Mouse (Mus musculus) CH12.LX (cell line): Measurements from ENCODE around the gene Myo19. TPM values are rescaled to one million over a fixed set of nuclear protein-coding genes. Genes with fewer than 3 reads are reported as not detected.

Experiments
- DNase-seq: peaks from one replicate; pipeline ENCODE4 v3.0.0-alpha.2; 2013; ENCODE audit errors: extremely low read depth
- H3K27ac ChIP-seq: 2 replicates; pipeline ENCODE4 v1.5.1; 2012; ENCODE audit warnings: low read depth, mild to moderate bottlenecking, control low read depth, moderate library complexity; ENCODE audit not compliant: insufficient read depth
- H3K27me3 ChIP-seq: replicated peaks from 2 replicates; pipeline ENCODE3; 2012; ENCODE audit warnings: inconsistent platforms
- H3K36me3 ChIP-seq, 2 experiments: replicated peaks in 1 of 2; 2 replicates each; pipeline versions ENCODE3 to v1.6.1; 2012; ENCODE audit warnings: inconsistent platforms in 1 of 2, low read length in 1 of 2, mild to moderate bottlenecking in 1 of 2, mixed read lengths in 1 of 2, moderate library complexity in 1 of 2; ENCODE audit not compliant: control insufficient read depth in 1 of 2, insufficient read depth in 1 of 2
- H3K4me1 ChIP-seq, 2 experiments: 2 replicates each; pipeline ENCODE4 v1.6.1; 2012; ENCODE audit warnings: inconsistent platforms in 1 of 2, moderate library complexity in 1 of 2; ENCODE audit not compliant: insufficient read depth in 2 of 2, control insufficient read depth in 1 of 2
- H3K4me2 ChIP-seq: 2 replicates; pipeline ENCODE4 v1.6.1; 2012; ENCODE audit warnings: low read depth, mild to moderate bottlenecking, control low read depth; ENCODE audit not compliant: poor library complexity, insufficient read depth, severe bottlenecking
- H3K4me3 ChIP-seq, 3 experiments: fragments of 150-350 bp in 1 of 3; sonication (generic) in 1 of 3; replicated peaks in 1 of 3; 2 replicates each; pipeline versions ENCODE3 to v1.5.1; 2011 to 2012; ENCODE audit warnings: low read depth in 2 of 3, low read length in 2 of 3, mild to moderate bottlenecking in 2 of 3, moderate library complexity in 2 of 3, control low read depth in 1 of 3, improper control_type of control experiment in 1 of 3, inconsistent platforms in 1 of 3, mixed read lengths in 1 of 3; ENCODE audit not compliant: poor library complexity in 1 of 3
- H3K79me2 ChIP-seq: replicated peaks from 2 replicates; pipeline ENCODE4 v1.6.1; 2012; ENCODE audit warnings: mild to moderate bottlenecking, moderate library complexity; ENCODE audit not compliant: control insufficient read depth, poor library complexity, insufficient read depth, severe bottlenecking; ENCODE audit errors: extremely low read depth
- H3K9ac ChIP-seq: 2 replicates; pipeline ENCODE4 v1.6.1; 2012; ENCODE audit warnings: low read depth, mild to moderate bottlenecking, control low read depth, moderate library complexity; ENCODE audit not compliant: insufficient read depth
- H3K9me3 ChIP-seq: replicated peaks from 2 replicates; pipeline ENCODE3; 2012; ENCODE audit warnings: low read length, inconsistent platforms, mixed read lengths
- BHLHE40 ChIP-seq: IDR thresholded peaks from 2 replicates; pipeline ENCODE4 v1.6.1; 2011; ENCODE audit warnings: mild to moderate bottlenecking, low read depth, low read length, improper control_type of control experiment
- EP300 ChIP-seq: IDR thresholded peaks from 2 replicates; pipeline ENCODE4 v1.6.1; 2011; ENCODE audit warnings: low read length, improper control_type of control experiment
- MAX ChIP-seq: IDR thresholded peaks from 2 replicates; pipeline ENCODE4 v1.6.1; 2011; ENCODE audit warnings: low read length, improper control_type of control experiment
- MAZ ChIP-seq: IDR thresholded peaks from 2 replicates; pipeline ENCODE4 v1.6.1; 2012; ENCODE audit warnings: low read depth, mild to moderate bottlenecking, inconsistent platforms, low read length, improper control_type of control experiment, moderate library complexity
- MXI1 ChIP-seq: IDR thresholded peaks from 2 replicates; pipeline ENCODE4 v1.6.1; 2011; ENCODE audit warnings: mild to moderate bottlenecking, low read depth, low read length, improper control_type of control experiment
- NELFE ChIP-seq: IDR thresholded peaks from 2 replicates; pipeline ENCODE4 v1.6.1; 2011; ENCODE audit warnings: low read depth, low read length, improper control_type of control experiment
- PAX5 ChIP-seq: IDR thresholded peaks from 2 replicates; pipeline ENCODE4 v1.6.1; 2012; ENCODE audit warnings: low read length, inconsistent platforms, mixed read lengths
- POLR2AphosphoS2 ChIP-seq: IDR thresholded peaks from 2 replicates; pipeline ENCODE4 v1.6.1; 2011; ENCODE audit warnings: low read depth, low read length, improper control_type of control experiment
- SMC3 ChIP-seq: IDR thresholded peaks from 2 replicates; pipeline ENCODE4 v1.6.1; 2011; ENCODE audit warnings: low read depth, low read length, improper control_type of control experiment
- TCF12 ChIP-seq: IDR thresholded peaks from 2 replicates; pipeline ENCODE4 v1.6.1; 2014; ENCODE audit warnings: low read depth, mild to moderate bottlenecking, inconsistent platforms, low read length, improper control_type of control experiment
- UBTF ChIP-seq: IDR thresholded peaks from 2 replicates; pipeline ENCODE4 v1.6.1; 2012; ENCODE audit warnings: low read depth, mild to moderate bottlenecking, inconsistent platforms, low read length, improper control_type of control experiment, moderate library complexity
- USF1 ChIP-seq: IDR thresholded peaks from 2 replicates; pipeline ENCODE4 v1.6.1; 2014; ENCODE audit warnings: low read depth, mild to moderate bottlenecking, inconsistent platforms, low read length, improper control_type of control experiment
- ZC3H11A ChIP-seq: IDR thresholded peaks from 2 replicates; pipeline ENCODE4 v1.6.1; 2012; ENCODE audit warnings: low read depth, mild to moderate bottlenecking, inconsistent platforms, low read length, improper control_type of control experiment
- ZNF384 ChIP-seq: IDR thresholded peaks from 2 replicates; pipeline ENCODE4 v1.6.1; 2012; ENCODE audit warnings: low read depth, low read length, improper control_type of control experiment, inconsistent platforms
- dilution Hi-C: fragments of 300-500 bp; cut with MboI; formaldehyde crosslinking; loops from 2 replicates; pipeline ENCODE4 v1.14.3; 2020; ENCODE audit warnings: low sequenced_read_pairs; ENCODE audit not compliant: extremely low pct_unique_long_range_greater_than_20kb, extremely low pct_ligation_motif_present
- in situ Hi-C: fragments of 300-500 bp; cut with MboI; formaldehyde crosslinking; loops from 3 replicates; pipeline ENCODE4 v1.14.3; 2019; ENCODE audit warnings: low sequenced_read_pairs, low pct_ligation_motif_present, low pct_unique_long_range_greater_than_20kb, mixed read lengths
- polyA plus RNA-seq: library from polyadenylated mRNA; unstranded; fragments of >175 nt; gene quantifications from 2 replicates; pipeline ENCODE4 v1.2.1, GENCODE M21; 2012; ENCODE audit warnings: low read depth; ENCODE audit not compliant: insufficient read length
- total RNA-seq, 2 experiments: library from RNA; depleted of rRNA; stranded (reverse); fragments of 300-350 nt in 1 of 2; fragments of >200 nt in 1 of 2; gene quantifications; 2 replicates each; pipeline ENCODE4 v1.2.3; 2012 to 2014

Myo19 gene
- total and polyA plus RNA-seq, 3 experiments, result 8.0 to 27.1 (median 9.1) TPM

DNA sequence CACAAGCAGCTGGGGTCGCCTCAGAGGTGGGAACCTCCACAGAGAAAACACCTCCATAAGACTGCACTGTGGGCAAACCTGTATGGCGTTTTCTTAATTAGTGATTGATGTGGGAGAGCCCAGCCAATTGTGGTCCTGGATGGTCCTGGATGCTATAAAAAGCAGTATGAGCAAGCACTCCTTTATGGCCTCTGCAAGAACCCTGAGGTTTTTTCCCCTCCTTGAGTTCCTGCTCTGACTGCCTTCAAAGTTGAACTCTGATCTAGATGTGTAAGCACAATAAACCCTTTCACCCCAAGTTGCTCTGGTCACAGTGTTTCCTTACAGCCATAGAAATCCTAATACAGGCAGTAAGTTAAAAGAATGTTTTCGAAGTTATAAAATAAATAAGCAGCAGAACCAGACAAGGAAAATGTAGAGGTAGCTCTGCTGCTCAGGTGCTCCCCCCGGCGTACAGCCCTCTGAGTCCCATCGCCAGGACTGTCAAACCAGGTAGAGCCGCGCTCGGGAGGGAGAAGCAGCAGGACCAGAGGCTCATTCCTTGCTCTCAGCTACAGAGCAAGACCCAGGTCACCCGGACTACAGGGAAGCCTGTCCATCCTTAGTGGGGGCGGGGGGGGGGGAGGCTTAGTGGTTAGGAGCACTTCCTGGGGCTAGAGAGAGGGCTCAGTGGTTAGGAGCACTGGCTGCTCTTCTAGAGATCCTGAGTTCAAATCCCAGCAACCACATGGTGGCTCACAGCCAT lies 7.0 kb downstream of the Myo19 start:
- H3K9ac ChIP-seq, result no peak overlapping the region
- dilution Hi-C loops, result no loop called here
- in situ Hi-C loops, result no loop called here

DNA sequence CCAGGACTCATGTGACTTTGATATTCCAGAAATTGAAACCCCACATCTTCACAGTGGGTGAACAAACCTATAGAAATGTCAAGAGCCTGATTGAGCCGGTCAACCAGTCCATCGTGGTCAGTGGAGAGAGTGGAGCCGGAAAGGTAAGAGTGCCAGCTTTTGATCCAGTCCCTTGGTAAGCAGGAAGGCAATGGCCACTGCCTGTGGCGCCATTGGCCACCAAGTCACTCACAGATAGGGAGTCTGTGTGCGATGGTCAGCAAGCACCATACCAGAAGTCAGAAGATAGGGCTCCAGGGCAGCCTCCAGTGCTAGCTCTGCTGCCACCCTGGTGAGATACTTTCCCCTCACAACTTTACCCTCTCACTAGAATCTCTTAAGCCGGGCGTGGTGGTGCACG lies 8.1 kb downstream of the Myo19 start:
- TF ChIP-seq MAZ (no peak), UBTF (no peak), NELFE (no peak), SMC3 (no peak), MAX (no peak)
- no peak for DNase-seq
- Histone ChIP-seq H3K9me3 (no peaks in the 10 kb centered on the region), H3K4me2 (no peak overlapping the region), H3K27me3 (no peaks in the 10 kb centered on the region), H3K4me1 (no peaks in the 10 kb centered on the region), H3K36me3 (peaks cover 59 to 91% of the 10 kb centered on the region in 2 experiments), H3K4me3 (no peak overlapping the region), H3K27ac (no peak overlapping the region), H3K79me2 (no peaks in the 10 kb centered on the region), H3K9ac (no peak overlapping the region)
- dilution Hi-C loops (no loop called here), in situ Hi-C loops (no loop called here)

More for the DNA sequence above, 7.0 kb downstream of the Myo19 start:
- Histone ChIP-seq H3K36me3 (peaks cover 51 to 90% of the 10 kb centered on the region in 2 experiments), H3K27ac (no peak overlapping the region), H3K79me2 (no peaks in the 10 kb centered on the region), H3K4me1 (peaks cover 0 to 8% of the 10 kb centered on the region in 2 experiments; a peak in 2 of 4 replicates), H3K9me3 (no peaks in the 10 kb centered on the region), H3K27me3 (no peaks in the 10 kb centered on the region), H3K4me3 (no peak overlapping the region), H3K4me2 (no peak overlapping the region)
- TF ChIP-seq BHLHE40 (no peak), ZNF384 (no peak), NELFE (no peak), USF1 (no peak), POLR2AphosphoS2 (no peak), MAZ (no peak), ZC3H11A (no peak), UBTF (no peak), MXI1 (no peak)
- DNase-seq, result no peak

DNA sequence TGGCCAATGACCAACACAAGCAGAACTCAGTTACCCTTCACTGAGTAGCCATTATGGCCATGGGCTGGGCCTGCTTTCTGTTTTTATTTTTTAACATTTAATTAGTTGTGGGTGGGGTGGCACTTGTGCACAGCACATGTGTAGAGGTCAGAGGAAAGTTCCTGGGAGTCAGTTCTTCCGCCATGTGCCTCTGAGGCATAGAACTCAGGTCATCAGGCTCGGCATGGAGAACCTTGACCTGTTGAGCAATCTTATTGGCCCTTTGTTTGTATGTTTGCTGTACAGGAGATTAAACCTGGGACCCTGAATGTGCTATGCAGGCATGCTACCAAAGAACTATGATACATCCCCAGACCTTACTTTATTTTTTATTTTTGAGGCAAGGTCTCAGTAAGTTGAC lies 9.5 kb downstream of the Myo19 start:
- Histone ChIP-seq H3K9ac (no peak overlapping the region), H3K27ac (no peak overlapping the region), H3K36me3 (peaks cover 57 to 88% of the 10 kb centered on the region in 2 experiments), H3K79me2 (no peaks in the 10 kb centered on the region), H3K4me2 (no peak overlapping the region), H3K4me1 (no peaks in the 10 kb centered on the region), H3K4me3 (no peak overlapping the region), H3K27me3 (no peaks in the 10 kb centered on the region)
- DNase-seq, result no peak
- dilution Hi-C loops, result no loop called here
- in situ Hi-C loops, result no loop called here
- TF ChIP-seq PAX5 (no peak), TCF12 (no peak), ZC3H11A (no peak), POLR2AphosphoS2 (no peak), EP300 (no peak)
- TF ChIP-seq, all 38 proteins: peak for 0
- no peaks in the 10 kb centered on the region for H3K9me3 ChIP-seq
